Mouse (Mus musculus): ENCODE measurements at regions not wholly inside any gene's neighbourhood (a gene's known extent, or its start where the extent isn't known, plus 50 kb on each side); places are given as distances from the start of the nearest gene placed in this dataset.

GRCm38 (mm10) chr3:21296581-21297110, 779.8 kb upstream of the Tbl1xr1 start:
- no peaks in the 10 kb centered on the region for H3K27me3 ChIP-seq (replicated peaks)

DNA sequence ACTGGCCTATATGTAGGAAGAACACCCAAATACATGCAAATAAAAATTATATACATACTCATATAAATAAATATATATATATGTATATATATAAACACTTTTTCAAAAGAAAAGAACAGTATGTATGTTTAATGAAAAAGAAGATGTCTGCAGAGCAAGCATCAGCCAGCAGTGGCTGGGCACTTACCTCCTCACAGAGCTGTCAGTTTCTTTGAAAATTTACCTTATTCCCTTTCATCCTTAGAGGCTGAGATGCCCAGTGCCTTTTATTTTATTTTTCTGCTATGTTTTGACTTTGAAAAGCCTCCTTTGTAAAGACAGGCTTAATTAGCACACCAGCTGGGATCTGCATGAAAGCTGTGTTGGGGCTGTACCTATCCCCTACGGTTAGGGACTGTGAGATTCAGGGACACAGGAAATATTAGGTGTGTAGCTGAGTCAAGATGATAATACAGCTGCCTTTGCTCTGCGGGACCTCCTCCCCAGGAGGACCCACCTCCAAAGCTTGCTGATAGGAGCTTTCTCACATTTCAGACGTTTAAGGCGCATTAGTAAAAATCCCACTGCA, 751.0 kb upstream of the Tbl1xr1 start:
- Histone ChIP-seq H3K9ac (replicated peaks) (no peak overlapping the region), H3K9me3 (replicated peaks) (no peaks in the 10 kb centered on the region), H3K4me3 (replicated peaks) (no peak overlapping the region), H3K4me1 (0 out of 2 replicates have a peak, but pooled peaks cover 4% of the 10 kb centered on the region), H3K4me2 (no peak overlapping the region), H3K27ac (replicated peaks) (0 out of 2 replicates have a peak overlapping the region, but pooled peaks have one; percentile 5), H3K27me3 (replicated peaks) (no peaks in the 10 kb centered on the region), H3K36me3 (no peaks in the 10 kb centered on the region)
- ATAC-seq (ENCODE audit: low FRiP score), result no peak
- whole genome bisulfite sequencing, result 47% methylated on average over 4 of the region's 4 CpGs

More at GRCm38 (mm10) chr3:21296581-21297110, 779.8 kb upstream of the Tbl1xr1 start:
- Histone ChIP-seq H3K9me3 (replicated peaks) (no peaks in the 10 kb centered on the region), H3K36me3 (no peaks in the 10 kb centered on the region), H3K4me2 (no peak overlapping the region), H3K27ac (replicated peaks) (no peak overlapping the region), H3K9ac (replicated peaks) (no peak overlapping the region), H3K4me3 (replicated peaks) (no peak overlapping the region), H3K4me1 (no peaks in the 10 kb centered on the region)
- ATAC-seq (ENCODE audit: low FRiP score), result no peak
- 37% methylated on average over 1 of the region's 1 CpGs for WGBS

GRCm38 (mm10) chr3:21341916-21342315, 734.5 kb upstream of the Tbl1xr1 start:
- no peak overlapping the region for H3K9ac ChIP-seq (replicated peaks)
- no peak for ATAC-seq (ENCODE audit: low FRiP score)
- H3K9me3 ChIP-seq (replicated peaks), result no peaks in the 10 kb centered on the region

DNA sequence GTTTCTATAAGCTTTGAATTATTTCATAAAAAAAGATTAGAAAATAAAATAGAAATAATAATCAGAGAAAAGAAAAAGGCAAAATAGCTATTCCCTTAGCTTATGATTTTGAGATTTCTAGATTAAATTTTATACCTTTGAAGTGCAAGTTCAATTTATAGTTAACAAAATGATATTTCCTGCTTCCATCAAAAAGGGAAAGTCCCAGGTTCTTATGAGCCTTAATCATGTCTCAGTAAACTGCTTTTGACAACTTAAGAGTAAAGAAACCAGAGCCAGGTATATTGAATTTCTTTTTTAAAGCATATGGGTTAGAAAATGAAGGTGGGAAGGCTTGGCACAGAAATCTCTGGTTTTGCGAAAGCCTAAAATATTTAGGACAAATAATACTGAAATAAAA, 733.4 kb upstream of the Tbl1xr1 start:
- ATAC-seq (ENCODE audit: low FRiP score), result no peak
- no peak overlapping the region for H3K9ac ChIP-seq (replicated peaks)
- no peaks in the 10 kb centered on the region for H3K9me3 ChIP-seq (replicated peaks)
- no peaks in the 10 kb centered on the region for H3K36me3 ChIP-seq
- 96% methylated on average over 1 of the region's 1 CpGs for WGBS
- H3K4me1 ChIP-seq, result no peaks in the 10 kb centered on the region
- H3K4me3 ChIP-seq (replicated peaks), result no peak overlapping the region
- no peaks in the 10 kb centered on the region for H3K27me3 ChIP-seq (replicated peaks)
- no peak overlapping the region for H3K27ac ChIP-seq (replicated peaks)
- no peak overlapping the region for H3K4me2 ChIP-seq

More at GRCm38 (mm10) chr3:21341916-21342315, 734.5 kb upstream of the Tbl1xr1 start:
- H3K4me3 ChIP-seq (replicated peaks), result no peak overlapping the region
- H3K27ac ChIP-seq (replicated peaks), result no peak overlapping the region
- no peaks in the 10 kb centered on the region for H3K27me3 ChIP-seq (replicated peaks)
- no peaks in the 10 kb centered on the region for H3K36me3 ChIP-seq
- H3K4me2 ChIP-seq, result no peak overlapping the region
- H3K4me1 ChIP-seq, result no peaks in the 10 kb centered on the region

GRCm38 (mm10) chr3:21349421-21349820, 727.0 kb upstream of the Tbl1xr1 start:
- WGBS, result 78% methylated on average over 3 of the region's 3 CpGs
- no peaks in the 10 kb centered on the region for H3K4me1 ChIP-seq
- H3K4me2 ChIP-seq, result no peak overlapping the region
- H3K4me3 ChIP-seq (replicated peaks), result no peak overlapping the region
- no peak for ATAC-seq (ENCODE audit: low FRiP score)
- no peaks in the 10 kb centered on the region for H3K9me3 ChIP-seq (replicated peaks)
- no peak overlapping the region for H3K9ac ChIP-seq (replicated peaks)
- no peaks in the 10 kb centered on the region for H3K27me3 ChIP-seq (replicated peaks)
- no peak overlapping the region for H3K27ac ChIP-seq (replicated peaks)
- no peaks in the 10 kb centered on the region for H3K36me3 ChIP-seq

DNA sequence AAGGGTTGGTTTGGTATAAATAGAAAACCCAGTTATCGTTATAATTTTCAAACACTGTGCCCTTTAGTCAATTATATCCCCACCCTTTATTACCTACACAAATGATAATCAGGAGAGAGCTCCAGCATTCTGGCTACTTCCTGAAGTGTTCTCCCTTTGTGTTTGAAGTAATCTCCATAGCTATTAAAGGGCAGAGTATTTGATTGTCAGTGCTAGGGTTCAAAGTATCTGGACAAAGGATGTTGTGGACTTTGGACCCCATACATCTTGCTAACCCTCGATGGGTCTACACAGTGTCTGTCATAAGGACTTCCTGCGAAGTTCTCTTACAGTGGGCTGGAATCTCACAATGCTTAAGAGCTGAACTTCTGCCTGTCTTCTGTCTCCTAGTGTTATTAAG, 720.3 kb upstream of the Tbl1xr1 start:
- H3K36me3 ChIP-seq, result no peaks in the 10 kb centered on the region
- no peak overlapping the region for H3K9ac ChIP-seq (replicated peaks)
- H3K4me3 ChIP-seq (replicated peaks), result no peak overlapping the region
- ATAC-seq (ENCODE audit: low FRiP score), result no peak
- WGBS, result 72% methylated on average over 3 of the region's 3 CpGs
- H3K4me1 ChIP-seq, result 0 out of 2 replicates have a peak, but pooled peaks cover 2% of the 10 kb centered on the region
- no peak overlapping the region for H3K4me2 ChIP-seq
- H3K9me3 ChIP-seq (replicated peaks), result no peaks in the 10 kb centered on the region
- 0 out of 2 replicates have a peak overlapping the region, but pooled peaks have one; percentile 4 for H3K27ac ChIP-seq (replicated peaks)
- no peaks in the 10 kb centered on the region for H3K27me3 ChIP-seq (replicated peaks)

GRCm38 (mm10) chr3:21356831-21357712, 719.4 kb upstream of the Tbl1xr1 start:
- 0 out of 2 replicates have a peak overlapping the region, but pooled peaks have one; percentile 3 for H3K4me2 ChIP-seq
- 41% methylated on average over 6 of the region's 6 CpGs for WGBS
- H3K9me3 ChIP-seq (replicated peaks), result no peaks in the 10 kb centered on the region
- no peak overlapping the region for H3K9ac ChIP-seq (replicated peaks)
- ATAC-seq (ENCODE audit: low FRiP score), result peak; percentile 91
- H3K4me3 ChIP-seq (replicated peaks), result no peak overlapping the region
- H3K4me1 ChIP-seq, result 0 out of 2 replicates have a peak, but pooled peaks cover 2% of the 10 kb centered on the region
- H3K27me3 ChIP-seq (replicated peaks), result no peaks in the 10 kb centered on the region
- no peaks in the 10 kb centered on the region for H3K36me3 ChIP-seq
- peak overlapping the region; percentile 54; the same call in 1 of the 2 replicates for H3K27ac ChIP-seq (replicated peaks)

- H3K4me1 ChIP-seq, result 0 out of 2 replicates have a peak, but pooled peaks cover 2% of the 10 kb centered on the region
- no peaks in the 10 kb centered on the region for H3K27me3 ChIP-seq (replicated peaks)
- no peak for ATAC-seq (ENCODE audit: low FRiP score)
- no peaks in the 10 kb centered on the region for H3K36me3 ChIP-seq
- H3K9me3 ChIP-seq (replicated peaks), result no peaks in the 10 kb centered on the region
- no peak overlapping the region for H3K4me3 ChIP-seq (replicated peaks)
- no peak overlapping the region for H3K9ac ChIP-seq (replicated peaks)
- 91% methylated on average over 6 of the region's 6 CpGs for WGBS
- no peak overlapping the region for H3K27ac ChIP-seq (replicated peaks)
- no peak overlapping the region for H3K4me2 ChIP-seq
Observed at GRCm38 (mm10) chr3:21358068-21358467, 718.4 kb upstream of the Tbl1xr1 start.

DNA sequence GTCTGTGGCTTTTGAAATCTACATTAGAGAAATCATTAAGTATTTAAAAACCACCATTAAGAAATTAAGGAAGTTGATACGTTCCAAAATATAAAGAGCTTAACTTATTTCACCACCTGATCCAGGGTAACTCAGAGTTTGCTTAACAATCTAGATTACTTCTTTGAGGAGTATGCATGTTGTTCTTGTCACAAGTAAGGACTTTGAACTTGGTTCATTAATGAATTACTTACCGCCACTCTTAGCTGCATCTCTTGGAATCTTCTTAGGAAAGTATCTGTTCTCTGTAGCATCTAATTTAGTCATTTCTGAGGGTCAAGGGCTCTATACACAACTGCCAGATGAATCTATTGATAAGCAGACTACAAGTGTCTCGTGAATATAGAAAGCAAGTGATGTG, 715.4 kb upstream of the Tbl1xr1 start:
- Histone ChIP-seq H3K27me3 (replicated peaks) (no peaks in the 10 kb centered on the region), H3K4me2 (no peak overlapping the region), H3K9me3 (replicated peaks) (no peaks in the 10 kb centered on the region), H3K27ac (replicated peaks) (no peak overlapping the region), H3K9ac (replicated peaks) (no peak overlapping the region), H3K4me3 (replicated peaks) (no peak overlapping the region), H3K36me3 (no peaks in the 10 kb centered on the region), H3K4me1 (0 out of 2 replicates have a peak, but pooled peaks cover 2% of the 10 kb centered on the region)
- 89% methylated on average over 3 of the region's 3 CpGs for WGBS
- ATAC-seq (ENCODE audit: low FRiP score), result no peak

GRCm38 (mm10) chr3:21379816-21380215, 696.6 kb upstream of the Tbl1xr1 start:
- 91% methylated on average over 2 of the region's 2 CpGs for WGBS
- H3K27me3 ChIP-seq (replicated peaks), result no peaks in the 10 kb centered on the region
- H3K4me1 ChIP-seq, result no peaks in the 10 kb centered on the region
- no peak overlapping the region for H3K27ac ChIP-seq (replicated peaks)
- ATAC-seq (ENCODE audit: low FRiP score), result no peak
- no peak overlapping the region for H3K4me2 ChIP-seq
- H3K4me3 ChIP-seq (replicated peaks), result no peak overlapping the region
- no peak overlapping the region for H3K9ac ChIP-seq (replicated peaks)
- H3K9me3 ChIP-seq (replicated peaks), result no peaks in the 10 kb centered on the region
- H3K36me3 ChIP-seq, result no peaks in the 10 kb centered on the region

DNA sequence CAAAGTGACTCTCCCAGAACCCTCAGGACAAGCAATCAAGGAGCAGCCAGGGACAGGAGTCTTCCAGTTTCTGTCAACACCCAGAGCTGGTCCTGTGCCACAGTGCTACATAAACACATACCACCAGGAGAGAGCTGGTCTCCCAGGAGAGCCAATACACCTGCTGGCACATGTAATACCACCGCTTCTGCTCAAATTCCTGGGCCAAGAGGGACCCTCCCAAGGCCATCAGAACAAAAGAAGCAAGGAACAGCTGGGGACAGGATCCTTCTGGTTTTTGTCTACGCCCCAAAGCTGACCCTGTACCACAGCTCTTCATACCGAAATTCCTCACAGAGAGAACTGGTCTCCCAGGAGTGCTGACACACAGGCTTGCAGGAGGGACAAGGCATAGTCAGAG, 695.4 kb upstream of the Tbl1xr1 start:
- no peaks in the 10 kb centered on the region for H3K4me1 ChIP-seq
- no peaks in the 10 kb centered on the region for H3K27me3 ChIP-seq (replicated peaks)
- H3K9me3 ChIP-seq (replicated peaks), result no peaks in the 10 kb centered on the region
- H3K4me2 ChIP-seq, result no peak overlapping the region
- no peak overlapping the region for H3K4me3 ChIP-seq (replicated peaks)
- H3K27ac ChIP-seq (replicated peaks), result no peak overlapping the region
- 54% methylated on average over 3 of the region's 3 CpGs for WGBS
- no peak for ATAC-seq (ENCODE audit: low FRiP score)
- H3K36me3 ChIP-seq, result no peaks in the 10 kb centered on the region
- H3K9ac ChIP-seq (replicated peaks), result no peak overlapping the region

GRCm38 (mm10) chr3:21403551-21403950, 672.9 kb upstream of the Tbl1xr1 start:
- Histone ChIP-seq H3K27ac (replicated peaks) (no peak overlapping the region), H3K9ac (replicated peaks) (no peak overlapping the region), H3K9me3 (replicated peaks) (no peaks in the 10 kb centered on the region), H3K4me3 (replicated peaks) (no peak overlapping the region), H3K4me2 (no peak overlapping the region), H3K4me1 (no peaks in the 10 kb centered on the region), H3K36me3 (no peaks in the 10 kb centered on the region), H3K27me3 (replicated peaks) (no peaks in the 10 kb centered on the region)
- no peak for ATAC-seq (ENCODE audit: low FRiP score)
- 94% methylated on average over 2 of the region's 2 CpGs for WGBS
